Comparison of ENCODE assay signal across 22 mouse cellular contexts in genomic region chr19:10510759-10511330, GRCm38 (mm10). TPM values are rescaled to one million over a fixed set of nuclear protein-coding genes. Genes with fewer than 3 reads are reported as not detected.
A peak's percentile ranks its signal among the peaks of the same experiment; 100 is the strongest.
DNase-seq lines count a peak whose midpoint lies in the region; ATAC-seq lines count a peak whose summit lies in the region.
"Had no signal": no experiment of that assay in that cellular context is flagged by ENCODE, and none has a peak within 500 bp of the region (broad histone marks: within the 10 kb centered on the region; RNA-seq: fewer than 3 reads in every experiment).

No protein-coding gene starts in this region.

- no peaks in the 10 kb centered on the region for H3K9me3 ChIP-seq in heart, embryonic 11.5 days (replicated peaks; ENCODE audit: control insufficient read depth, low read length)
- H3K9me3 ChIP-seq: embryonic facial prominence, embryonic 10.5 days; hindbrain, embryonic 15.5 days; intestine, embryonic 15.5 days; limb, embryonic 10.5 days had no signal

- H3K9ac ChIP-seq in heart, embryonic 11.5 days (ENCODE audit: low read depth, low read length) = no peak overlapping the region
- H3K9ac ChIP-seq: hindbrain, embryonic 15.5 days; intestine, embryonic 15.5 days; liver, embryonic 14.5 days had no signal

- H3K4me2 ChIP-seq in heart, embryonic 11.5 days = no peak overlapping the region
- H3K4me2 ChIP-seq: hindbrain, embryonic 15.5 days; intestine, embryonic 15.5 days had no signal

- H3K36me3 ChIP-seq in heart, embryonic 11.5 days (ENCODE audit: control insufficient read depth, insufficient read depth, low read length) = peaks cover 3% of the 10 kb centered on the region

- DNase-seq in kidney, postnatal 36 days = peak; percentile 14 to 24
- DNase-seq in kidney, postnatal 14 days = no peak
- peak; percentile 89 for DNase-seq in adipocyte (ENCODE audit: low spot score)
- peak; percentile 54 for DNase-seq in fibroblast of lung, adult 2 months (ENCODE audit: low read depth)
- DNase-seq in lung, postnatal 4 days = peak; percentile 34 to 43
- DNase-seq in retina, postnatal 1 day = no peak
- DNase-seq: adrenal gland, adult 2 months; B cell, adult 2 months; cerebellum, adult 9-10 months; heart, postnatal 36 days; right cerebral cortex, postnatal 4 days had no signal

- WGBS in heart, embryonic 11.5 days (ENCODE audit: insufficient replicate concordance) = 80% methylated on average over 6 of the region's 6 CpGs

- no peaks in the 10 kb centered on the region for H3K27me3 ChIP-seq in heart, embryonic 11.5 days (ENCODE audit: control insufficient read depth, insufficient read depth, low read length)
- H3K27me3 ChIP-seq: hindbrain, embryonic 15.5 days; intestine, embryonic 15.5 days had no signal

- no peak overlapping the region for H3K27ac ChIP-seq in heart, embryonic 11.5 days (ENCODE audit: low read depth, low read length)
- H3K27ac ChIP-seq: embryonic facial prominence, embryonic 10.5 days; hindbrain, embryonic 15.5 days; intestine, embryonic 15.5 days; limb, embryonic 10.5 days; liver, embryonic 14.5 days; stomach, postnatal 0 days had no signal

- H3K4me1 ChIP-seq in heart, embryonic 11.5 days (ENCODE audit: control insufficient read depth, insufficient read depth, low read length) = no peaks in the 10 kb centered on the region
- H3K4me1 ChIP-seq: embryonic facial prominence, embryonic 10.5 days; hindbrain, embryonic 15.5 days; intestine, embryonic 15.5 days; limb, embryonic 10.5 days had no signal

- H3K4me3 ChIP-seq in heart, embryonic 11.5 days (ENCODE audit: low read depth, low read length) = no peak overlapping the region
- H3K4me3 ChIP-seq: embryonic facial prominence, embryonic 10.5 days; erythroblast, embryonic 14.5 days; hindbrain, embryonic 15.5 days; intestine, embryonic 15.5 days; limb, embryonic 10.5 days had no signal

- no peak for ATAC-seq in heart, embryonic 11.5 days (replicated peaks; ENCODE audit: insufficient number of reproducible peaks, low FRiP score, low TSS enrichment)
- ATAC-seq: forebrain, embryonic 16.5 days; intestine, embryonic 15.5 days had no signal

RNA-seq across cellular contexts. Expression of gene Cpsf7, which starts 14.2 kb away (rescaled TPM):
- polyA plus RNA-seq in heart, embryonic 11.5 days (2014; fragmentation: Nextera tagmentation; extraction: Ambion mirVana) = 39.3 and 41.2 TPM in 2 replicates

RNA-seq across cellular contexts. Expression of gene Sdhaf2, which starts 15.1 kb away (rescaled TPM):
- polyA plus RNA-seq in heart, embryonic 11.5 days (2014; fragmentation: Nextera tagmentation; extraction: Ambion mirVana) = 51.7 and 62.6 TPM in 2 replicates

RNA-seq across cellular contexts. Expression of gene Ppp1r32, which starts 28.1 kb away (rescaled TPM):
- polyA plus RNA-seq in heart, embryonic 11.5 days (2014; fragmentation: Nextera tagmentation; extraction: Ambion mirVana) = not detected in 2 replicates
- polyA plus RNA-seq: heart, embryonic 14.5 days; kidney, embryonic 16.5 days; limb, embryonic 10.5 days had no signal

RNA-seq across cellular contexts. Expression of gene Tmem216, which starts 45.2 kb away (rescaled TPM):
- 22.9 and 24.4 TPM in 2 replicates for polyA plus RNA-seq in heart, embryonic 11.5 days (2014; fragmentation: Nextera tagmentation; extraction: Ambion mirVana)

RNA-seq across cellular contexts. Expression of gene Lrrc10b, which starts 53.6 kb away (rescaled TPM):
- 0.19 TPM in 1 of 2 replicates, not detected in the other for polyA plus RNA-seq in heart, embryonic 11.5 days (2014; fragmentation: Nextera tagmentation; extraction: Ambion mirVana)
- polyA plus RNA-seq: erythroblast, embryonic 14.5 days had no signal

Comparison
In these comparisons a context has a peak if more than half of its experiments do, and no peak if none do; other contexts are left out.
1. DNase-seq: peak in kidney, postnatal 36 days (2 of 2), adipocyte (single experiment), fibroblast of lung, adult 2 months (single experiment) and lung, postnatal 4 days (2 of 2); none in kidney, postnatal 14 days (single experiment) and retina, postnatal 1 day (single experiment).